Mouse (Mus musculus): ENCODE results near the gene Nr1h3.

- no peak for TF ChIP-seq CTCF (IDR thresholded peaks at IDR 0.05; ENCODE audit: extremely low read depth, insufficient read depth, insufficient read length, insufficient replicate concordance)
- no peak for TF ChIP-seq POLR2A (IDR thresholded peaks at IDR 0.05; ENCODE audit: low read depth, low read length)
Observed at GRCm38 (mm10) chr2:91248366-91248765, 45.7 kb upstream of the Nr1h3 start.
